Mouse (Mus musculus) heart, adult 2 months (tissue): Measurements from ENCODE around the gene Fbxw9. TPM values are rescaled to one million over a fixed set of nuclear protein-coding genes. Genes with fewer than 3 reads are reported as not detected.

Experiments
- DNase-seq, 2 experiments: peaks; one replicate each; pipeline ENCODE4 v3.0.0; 2021
- H3K27ac ChIP-seq: fragments of 200-600 bp; 2 replicates; pipeline ENCODE4 v1.8.1; 2022
- H3K27me3 ChIP-seq: fragments of 200-500 bp; 2 replicates; pipeline ENCODE4 v1.6.1; 2012; ENCODE audit warnings: mild to moderate bottlenecking, low read length, inconsistent platforms, mixed read lengths; ENCODE audit not compliant: control insufficient read depth, insufficient read depth
- H3K36me3 ChIP-seq: fragments of 200-500 bp; 2 replicates; pipeline ENCODE4 v1.6.1; 2012; ENCODE audit warnings: low read length, inconsistent platforms; ENCODE audit not compliant: control insufficient read depth, insufficient read depth
- H3K4me1 ChIP-seq: fragments of 200-500 bp; 2 replicates; pipeline ENCODE4 v1.6.1; 2011; ENCODE audit warnings: low read length; ENCODE audit not compliant: control insufficient read depth, insufficient read depth
- H3K4me3 ChIP-seq: fragments of 200-600 bp; 2 replicates; pipeline ENCODE4 v1.8.1; 2022
- H3K79me2 ChIP-seq: fragments of 200-500 bp; replicated peaks from 2 replicates; pipeline ENCODE4 v1.6.1; 2012; ENCODE audit warnings: mild to moderate bottlenecking, inconsistent platforms, low read length, moderate library complexity, mixed read lengths; ENCODE audit not compliant: control insufficient read depth, insufficient read depth
- H3K9ac ChIP-seq: fragments of 200-500 bp; 2 replicates; pipeline ENCODE4 v1.6.1; 2012; ENCODE audit warnings: low read depth, mild to moderate bottlenecking, control low read depth, inconsistent platforms, low read length, mixed read lengths
- CTCF ChIP-seq: fragments of 200-600 bp; IDR thresholded peaks from 2 replicates; pipeline ENCODE4 v1.8.1; 2022; ENCODE audit warnings: antibody characterized with exemption, mild to moderate bottlenecking, moderate library complexity
- EP300 ChIP-seq: fragments of 200-500 bp; IDR thresholded peaks from 2 replicates; pipeline ENCODE4 v1.6.1; 2011; ENCODE audit warnings: low read depth, low read length, control low read depth; ENCODE audit not compliant: insufficient read depth
- POLR2A ChIP-seq: fragments of 200-500 bp; IDR thresholded peaks from 2 replicates; pipeline ENCODE4 v1.6.1; 2011; ENCODE audit warnings: mild to moderate bottlenecking, low read depth, low read length, control low read depth; ENCODE audit not compliant: insufficient read depth
- WGBS: fragments of 180-500 bp; shearing (Covaris S2); methylation state at CpG from one replicate; pipeline ENCODE4 v1.1.7; 2018; 5-methylcytosine and 5-hydroxymethylcytosine counted together
- intact Hi-C: fragments of 180-260 bp; cut with DNase I; formaldehyde crosslinking; loops from one replicate; pipeline ENCODE4 v1.15.1; 2025
- polyA plus RNA-seq: library from polyadenylated mRNA; depleted of rRNA; stranded (reverse); fragments of >200 nt; gene quantifications from 2 replicates; pipeline ENCODE4 v1.2.3, GENCODE M21; 2012
- total RNA-seq, 2 experiments: library from RNA; stranded (reverse); gene quantifications; 2 replicates each; pipeline ENCODE4 v1.2.3; 2021

Fbxw9 gene
- total and polyA plus RNA-seq, 3 experiments: 2.4 to 10.5 (median 2.5) TPM

DNA sequence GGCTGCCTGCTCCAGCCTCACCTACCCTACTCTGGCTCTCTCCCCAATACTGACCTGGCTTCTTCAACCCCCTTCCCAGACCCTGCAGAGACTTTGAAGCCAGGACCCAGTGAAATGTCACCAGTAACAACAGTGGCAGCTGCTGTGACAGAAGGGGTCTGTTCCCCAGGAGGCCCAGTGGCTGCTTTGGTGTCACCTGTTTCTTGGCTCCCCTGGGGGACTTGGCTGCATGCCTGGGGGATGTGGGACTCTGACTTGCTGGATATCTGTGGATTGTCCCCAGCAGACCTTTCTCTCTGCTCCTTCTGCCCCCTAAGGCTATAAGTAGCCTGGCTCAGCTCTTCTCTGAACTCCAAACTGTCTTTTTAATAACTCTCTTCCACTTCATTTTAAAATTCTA lies 8.1 kb downstream of the Fbxw9 start, which contains the start of gene Gm5741:
Gene Gm5741 (minus strand): TSS at position 1 of the 400 bp plus-strand sequence.
- intact Hi-C loops: no loop called here
- DNase-seq: no peak
- Histone ChIP-seq H3K27me3 (no peaks in the 10 kb centered on the region), H3K9ac (no peak within 1 kb of the TSS), H3K27ac (no peak within 1 kb of the TSS), H3K79me2 (no peaks in the 10 kb centered on the region), H3K4me1 (peaks cover 5% of the 10 kb centered on the region), H3K36me3 (no peaks in the 10 kb centered on the region), H3K4me3 (no peak within 1 kb of the TSS)
- TF ChIP-seq EP300 (no peak), CTCF (no peak), POLR2A (no peak)

DNA sequence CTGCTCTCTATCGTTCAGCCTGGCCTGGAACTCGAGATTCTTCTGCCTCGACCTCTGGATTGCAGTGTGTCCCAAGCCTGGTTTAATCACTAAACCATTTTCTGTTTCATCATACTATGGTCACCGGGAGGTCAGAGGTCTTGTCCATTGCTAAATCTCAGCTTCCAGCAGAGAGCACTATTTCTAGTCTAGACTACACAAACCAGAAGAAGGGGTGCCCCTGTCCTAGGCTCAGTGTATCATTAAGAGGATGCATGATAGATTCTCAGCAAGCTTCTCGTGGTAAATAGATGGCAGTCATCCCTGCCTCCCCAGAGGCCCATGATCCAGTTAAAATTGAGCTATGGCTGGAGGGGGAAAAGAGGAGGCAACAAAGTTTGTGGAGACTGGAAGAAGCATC lies 11.2 kb downstream of the Fbxw9 start:
- H3K27ac ChIP-seq: peak overlapping the region; percentile 97
- intact Hi-C loops: loop anchor here (1.0 to 10.0 kb wide), 4 partner anchors 11 to 484 kb away; partner anchors contain the start of genes 4921524J17Rik, Dnaja2, Fbxw9 and Tnpo2
- no peak overlapping the region; the same call in 1 of the 2 replicates for H3K4me3 ChIP-seq
- DNase-seq: no peak
- no peaks in the 10 kb centered on the region for H3K27me3 ChIP-seq
- no peak for TF ChIP-seq CTCF
- no peak for TF ChIP-seq EP300
- no peak for TF ChIP-seq POLR2A
- H3K4me1 ChIP-seq: peaks cover 5% of the 10 kb centered on the region
- WGBS: 82% methylated on average over 5 of the region's 5 CpGs
- no peaks in the 10 kb centered on the region for H3K79me2 ChIP-seq
- H3K9ac ChIP-seq: no peak overlapping the region
- H3K36me3 ChIP-seq: no peaks in the 10 kb centered on the region

DNA sequence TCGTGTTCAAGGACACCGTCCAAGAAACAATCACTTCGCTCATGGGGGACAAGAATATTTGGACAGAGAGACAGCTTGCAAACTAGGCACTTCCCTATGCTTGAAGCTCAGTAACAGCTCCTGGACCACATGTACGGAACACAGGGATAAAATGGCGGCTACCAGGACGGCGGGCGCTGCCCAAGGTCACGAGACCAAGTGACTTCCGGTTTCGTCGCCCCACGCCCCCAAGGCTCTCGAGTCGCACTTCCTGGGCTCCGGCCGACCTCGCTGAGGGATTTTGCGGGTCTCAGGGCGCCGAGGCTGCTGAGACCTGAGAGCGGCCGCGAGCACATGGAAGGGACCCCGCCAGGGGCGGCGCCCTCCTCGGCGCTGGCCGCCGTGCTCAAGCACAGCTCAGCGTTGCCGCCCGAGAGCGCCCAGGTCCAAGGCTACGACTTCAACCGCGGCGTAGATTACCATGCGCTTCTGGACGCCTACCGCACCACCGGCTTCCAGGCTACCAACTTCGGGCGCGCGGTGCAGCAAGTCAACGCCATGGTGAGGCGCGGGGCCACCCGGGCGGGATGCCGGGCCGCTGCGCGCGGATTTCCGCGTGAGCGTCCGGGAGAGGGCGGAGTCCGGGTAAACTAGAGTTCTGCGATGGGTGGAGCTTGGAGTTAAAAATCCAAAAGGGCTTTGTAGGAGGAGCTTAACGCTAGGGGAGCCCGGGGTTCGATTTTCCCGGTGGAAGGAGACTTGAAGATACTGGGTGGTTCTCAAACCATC lies 11.8 kb downstream of the Fbxw9 start, which contains the start of gene Dhps:
Gene Dhps (plus strand): TSS at position 244 of the 768 bp plus-strand sequence.
- intact Hi-C loops: loop anchor here (1.0 to 10.0 kb wide), 4 partner anchors 11 to 483 kb away; partner anchors contain the start of genes 4921524J17Rik, Dnaja2, Fbxw9 and Tnpo2
- no peaks in the 10 kb centered on the region for H3K79me2 ChIP-seq
- H3K27me3 ChIP-seq: no peaks in the 10 kb centered on the region
- H3K27ac ChIP-seq: peak within 1 kb of the TSS; percentile 97
- H3K4me1 ChIP-seq: peaks cover 5% of the 10 kb centered on the region
- H3K4me3 ChIP-seq: peak within 1 kb of the TSS; percentile 95
- under 1% methylated on average over 68 of the region's 68 CpGs for WGBS
- TF ChIP-seq CTCF (peak; percentile 34; the same call in 1 of the 2 replicates), POLR2A (peak; percentile 78), EP300 (peak; percentile 61; the same call in 1 of the 2 replicates)
- H3K36me3 ChIP-seq: no peaks in the 10 kb centered on the region
- DNase-seq: peak; percentile 90 to 92
- H3K9ac ChIP-seq: peak within 1 kb of the TSS; percentile 95

GRCm38 (mm10) chr8:85072364-85072929 lies 12.6 kb downstream of the Fbxw9 start:
- 32% methylated on average over 9 of the region's 9 CpGs for WGBS
- H3K79me2 ChIP-seq: no peaks in the 10 kb centered on the region
- H3K27ac ChIP-seq: peak overlapping the region; percentile 97
- no peaks in the 10 kb centered on the region for H3K36me3 ChIP-seq
- intact Hi-C loops: loop anchor here (5.0 to 10.0 kb wide), 3 partner anchors 35 to 482 kb away; partner anchors contain the start of genes 4921524J17Rik, Dnaja2 and Tnpo2
- H3K27me3 ChIP-seq: no peaks in the 10 kb centered on the region
- TF ChIP-seq POLR2A (no peak), CTCF (no peak), EP300 (no peak)
- H3K4me1 ChIP-seq: peaks cover 6% of the 10 kb centered on the region
- peak overlapping the region; percentile 95 for H3K4me3 ChIP-seq
- DNase-seq: no peak
- H3K9ac ChIP-seq: peak overlapping the region; percentile 61

- TF ChIP-seq CTCF (no peak), POLR2A (no peak), EP300 (no peak)
- DNase-seq: no peak
- WGBS: 86% methylated on average over 15 of the region's 15 CpGs
- Histone ChIP-seq H3K4me1 (peaks cover 6% of the 10 kb centered on the region), H3K4me3 (no peak overlapping the region), H3K79me2 (no peaks in the 10 kb centered on the region), H3K9ac (no peak overlapping the region), H3K27ac (no peak overlapping the region), H3K36me3 (no peaks in the 10 kb centered on the region), H3K27me3 (no peaks in the 10 kb centered on the region)
- intact Hi-C loops: loop anchor here (5.0 to 10.0 kb wide), 3 partner anchors 36 to 482 kb away; partner anchors contain the start of genes 4921524J17Rik, Dnaja2 and Tnpo2
Observed at GRCm38 (mm10) chr8:85073041-85073612, 13.3 kb downstream of the Fbxw9 start.
